Comparison of ENCODE assay signal across 17 mouse cellular contexts in genomic region chr1:41674086-41674485, GRCm38 (mm10).
DNase-seq lines count a peak whose midpoint lies in the region; ATAC-seq and TF ChIP-seq lines count a peak whose summit lies in the region.
"Had no signal": no experiment of that assay in that cellular context is flagged by ENCODE, and none has a peak within 500 bp of the region (broad histone marks: within the 10 kb centered on the region; RNA-seq: fewer than 3 reads in every experiment).

No protein-coding gene starts in this region.

- TF ChIP-seq POLR2A in cerebellum, adult 2 months (IDR thresholded peaks at IDR 0.05; ENCODE audit: borderline replicate concordance, insufficient read depth, low read length) = no peak

- TF ChIP-seq CTCF in left cerebral cortex, adult 2 months (IDR thresholded peaks at IDR 0.05) = no peak
- TF ChIP-seq CTCF in cerebellum, adult 2 months (IDR thresholded peaks at IDR 0.05; ENCODE audit: borderline replicate concordance, insufficient read depth, low read depth, low read length) = no peak

- H3K9ac ChIP-seq in forebrain, embryonic 16.5 days (replicated peaks; ENCODE audit: low read depth, low read length) = no peak overlapping the region
- H3K9ac ChIP-seq: embryonic facial prominence, embryonic 13.5 days; embryonic facial prominence, embryonic 15.5 days had no signal

- peak; percentile 43; the same call in 1 of the 2 replicates for ATAC-seq in forebrain, embryonic 16.5 days

- 44% methylated on average over 6 of the region's 6 CpGs for WGBS in forebrain, embryonic 16.5 days
- WGBS in forebrain, embryonic 10.5 days = 85% methylated on average over 6 of the region's 6 CpGs
- 71% methylated on average over 6 of the region's 6 CpGs for WGBS in cerebellum, adult 2 months

- H3K4me3 ChIP-seq in forebrain, embryonic 16.5 days (replicated peaks; ENCODE audit: low read length) = no peak overlapping the region
- no peak overlapping the region for H3K4me3 ChIP-seq in forebrain, embryonic 10.5 days
- peak overlapping the region; percentile 14; the same call in 1 of the 2 replicates for H3K4me3 ChIP-seq in left cerebral cortex, adult 2 months
- H3K4me3 ChIP-seq in cerebellum, adult 2 months (replicated peaks; ENCODE audit: insufficient read depth, low read depth, low read length) = no peak overlapping the region
- H3K4me3 ChIP-seq: embryonic facial prominence, embryonic 13.5 days; embryonic facial prominence, embryonic 15.5 days; erythroblast, embryonic 14.5 days had no signal

- no peak for DNase-seq in forebrain, embryonic 10.5 days (ENCODE audit: extremely low spot score, low spot score)
- no peak for DNase-seq in left cerebral cortex, adult 2 months (ENCODE audit: extremely low spot score in 1 of 2, low spot score in 2 of 2)
- DNase-seq in left cerebral cortex, adult 11 months (ENCODE audit: low spot score) = no peak
- DNase-seq in cerebellum, adult 2 months = no peak
- DNase-seq: adrenal gland, adult 2 months; adrenal gland, postnatal 10 days; adrenal gland, postnatal 25 days; cerebellum, adult 11-12 months; cerebellum, adult 8-10 months; cerebellum, adult 9-11 months; cerebellum, postnatal 14 days; cerebellum, postnatal 36 days; embryo, embryonic 11 days had no signal

- intact Hi-C loops in left cerebral cortex, adult 2 months (cut with DNase I) = loop anchor here (5.0 kb wide), 2 partner anchors 218 to 1038 kb away; no protein-coding TSS in a partner anchor

- no peak overlapping the region for H3K4me2 ChIP-seq in forebrain, embryonic 16.5 days (ENCODE audit: low read length)
- H3K4me2 ChIP-seq: embryonic facial prominence, embryonic 13.5 days; embryonic facial prominence, embryonic 15.5 days had no signal

- H3K9me3 ChIP-seq in forebrain, embryonic 16.5 days (ENCODE audit: control insufficient read depth, low read length) = no peaks in the 10 kb centered on the region
- H3K9me3 ChIP-seq in forebrain, embryonic 10.5 days = no peaks in the 10 kb centered on the region
- H3K9me3 ChIP-seq: embryonic facial prominence, embryonic 13.5 days; embryonic facial prominence, embryonic 15.5 days had no signal

- H3K36me3 ChIP-seq in forebrain, embryonic 16.5 days (ENCODE audit: control insufficient read depth, insufficient read depth) = no peaks in the 10 kb centered on the region
- no peaks in the 10 kb centered on the region for H3K36me3 ChIP-seq in forebrain, embryonic 10.5 days (replicated peaks)
- H3K36me3 ChIP-seq: embryonic facial prominence, embryonic 13.5 days; embryonic facial prominence, embryonic 15.5 days had no signal

- H3K27ac ChIP-seq in forebrain, embryonic 16.5 days (ENCODE audit: low read length) = no peak overlapping the region
- no peak overlapping the region for H3K27ac ChIP-seq in forebrain, embryonic 10.5 days
- H3K27ac ChIP-seq in left cerebral cortex, adult 2 months = no peak overlapping the region
- no peak overlapping the region for H3K27ac ChIP-seq in cerebellum, adult 2 months (ENCODE audit: insufficient read depth, low read length)
- H3K27ac ChIP-seq: embryonic facial prominence, embryonic 13.5 days; embryonic facial prominence, embryonic 15.5 days had no signal

- no peaks in the 10 kb centered on the region for H3K27me3 ChIP-seq in forebrain, embryonic 16.5 days (replicated peaks; ENCODE audit: control insufficient read depth, insufficient read depth, low read length)
- no peaks in the 10 kb centered on the region for H3K27me3 ChIP-seq in forebrain, embryonic 10.5 days (ENCODE audit: poor library complexity, severe bottlenecking)
- H3K27me3 ChIP-seq in cerebellum, adult 2 months (ENCODE audit: control insufficient read depth, insufficient read depth, low read length) = no peaks in the 10 kb centered on the region; the same call in 1 of the 2 replicates
- H3K27me3 ChIP-seq: embryonic facial prominence, embryonic 13.5 days; embryonic facial prominence, embryonic 15.5 days had no signal

- peaks cover 13% of the 10 kb centered on the region for H3K4me1 ChIP-seq in forebrain, embryonic 16.5 days (replicated peaks; ENCODE audit: control insufficient read depth, insufficient read depth, low read length)
- H3K4me1 ChIP-seq in forebrain, embryonic 10.5 days = peaks cover 8% of the 10 kb centered on the region
- H3K4me1 ChIP-seq in cerebellum, adult 2 months (ENCODE audit: control insufficient read depth, insufficient read depth, low read length) = no peaks in the 10 kb centered on the region
- H3K4me1 ChIP-seq: embryonic facial prominence, embryonic 13.5 days; embryonic facial prominence, embryonic 15.5 days had no signal
